Mouse (Mus musculus) kidney, embryonic 14.5 days (tissue): ENCODE measurements around the gene Nudt10. TPM values are rescaled to one million over a fixed set of nuclear protein-coding genes. Genes with fewer than 3 reads are reported as not detected.
"Not testable (repeated sequence)": the region's sequence is repeated elsewhere in the genome, so short reads cannot be mapped to it uniquely, and the experiment has no call there.

ENCODE experiments used
- ATAC-seq: fragments of 200-750 bp; cut with Nextera tagmentation; 2 replicates; pipeline ENCODE4 v1.8.0; 2017; ENCODE audit warnings: moderate number of reproducible peaks, mild to moderate bottlenecking, moderate TSS enrichment, moderate library complexity; ENCODE audit not compliant: low FRiP score, low TSS enrichment
- H3K27ac ChIP-seq: fragments of 300-500 bp; sonication (generic); 2 replicates; pipeline ENCODE4 v1.5.1; 2014; ENCODE audit warnings: low read depth, mild to moderate bottlenecking, low read length, moderate library complexity, mixed read lengths
- H3K27me3 ChIP-seq: fragments of 300-500 bp; sonication (generic); 2 replicates; pipeline ENCODE4 v1.6.1; 2014; ENCODE audit warnings: mild to moderate bottlenecking, low read length; ENCODE audit not compliant: control insufficient read depth, insufficient read depth
- H3K36me3 ChIP-seq: fragments of 300-500 bp; sonication (generic); 2 replicates; pipeline ENCODE4 v1.6.1; 2014; ENCODE audit warnings: low read length, mixed read lengths; ENCODE audit not compliant: control insufficient read depth, insufficient read depth
- H3K4me1 ChIP-seq: fragments of 300-500 bp; sonication (generic); 2 replicates; pipeline ENCODE4 v1.6.1; 2014; ENCODE audit warnings: low read length, mixed read lengths; ENCODE audit not compliant: control insufficient read depth, insufficient read depth
- H3K4me2 ChIP-seq: fragments of 300-500 bp; sonication (generic); replicated peaks from 2 replicates; pipeline ENCODE4 v1.6.1; 2014; ENCODE audit warnings: low read depth, mild to moderate bottlenecking, low read length
- H3K4me3 ChIP-seq: fragments of 300-500 bp; sonication (generic); 2 replicates; pipeline ENCODE4 v1.5.1; 2014; ENCODE audit warnings: mild to moderate bottlenecking, low read length
- H3K9ac ChIP-seq: fragments of 300-500 bp; sonication (generic); 2 replicates; pipeline ENCODE4 v1.6.1; 2014; ENCODE audit warnings: low read depth, mild to moderate bottlenecking, low read length, moderate library complexity
- H3K9me3 ChIP-seq: fragments of 300-500 bp; sonication (generic); 2 replicates; pipeline ENCODE4 v1.6.1; 2016; ENCODE audit warnings: low read length; ENCODE audit not compliant: control insufficient read depth
- WGBS: fragments of 180-500 bp; shearing (Covaris S2); extraction: QIAGEN DNeasy Blood & Tissue Kit; methylation state at CpG from one replicate; pipeline ENCODE4 v1.1.7; 2014; 5-methylcytosine and 5-hydroxymethylcytosine counted together
- polyA plus RNA-seq: library from polyadenylated mRNA; unstranded; fragments of >200 nt; fragmentation: Nextera tagmentation; extraction: Ambion mirVana; gene quantifications from 2 replicates; pipeline ENCODE4 v1.2.1, GENCODE M21; 2014

The Nudt10 gene
- 17.6 and 19.7 TPM in 2 replicates for polyA plus RNA-seq

GRCm38 (mm10) chrX:6172823-6173640, at the start of gene Nudt10:
Gene Nudt10, minus strand, starts transcription at chrX:6173015.
- not testable (repeated sequence) for H3K36me3 ChIP-seq, H3K4me1 ChIP-seq, H3K27ac ChIP-seq, H3K27me3 ChIP-seq, H3K9ac ChIP-seq, H3K9me3 ChIP-seq
- Histone ChIP-seq H3K4me3 (peak within 1 kb of the TSS; percentile 26), H3K4me2 (peak within 1 kb of the TSS; percentile 36)
- WGBS = 22% methylated on average over 8 of the region's 116 CpGs
- ATAC-seq = peak; percentile 89

DNA sequence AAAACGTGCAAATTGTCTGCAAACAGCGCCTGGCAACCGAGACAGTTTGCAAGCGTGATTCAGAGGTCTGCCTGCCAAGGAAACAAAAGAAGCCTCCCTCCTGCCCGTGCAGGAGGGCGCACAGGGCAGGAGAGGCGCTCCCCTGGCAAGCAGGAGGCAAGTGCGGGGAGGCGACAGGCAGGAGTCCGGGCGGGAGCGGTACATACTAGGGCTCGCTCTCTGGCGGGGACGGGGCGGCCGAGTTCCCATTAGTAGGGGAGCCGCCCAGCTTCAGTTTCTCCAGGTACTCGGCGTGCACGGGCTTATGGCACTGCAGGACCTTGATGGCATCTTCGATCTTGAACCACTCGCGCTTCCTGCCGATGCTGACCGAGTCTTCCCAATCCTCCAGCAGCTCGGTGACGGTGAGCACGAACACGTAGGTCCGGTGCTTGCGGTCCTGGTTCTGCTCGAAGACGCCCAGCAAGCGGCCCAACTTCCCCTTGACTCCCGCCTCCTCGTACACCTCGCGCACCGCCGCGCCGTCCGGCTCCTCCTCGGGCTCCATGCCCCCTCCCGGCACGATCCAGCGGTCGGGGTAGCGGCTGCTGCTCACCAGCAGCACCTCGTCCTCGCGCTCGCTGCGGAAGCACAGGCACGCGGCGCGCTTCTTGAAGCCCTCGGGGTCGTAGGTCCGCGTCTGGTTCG, 536 bp downstream of the Nudt10 start:
- H3K9me3 ChIP-seq, H3K27me3 ChIP-seq, H3K27ac ChIP-seq, H3K36me3 ChIP-seq, H3K4me1 ChIP-seq, H3K9ac ChIP-seq: not testable (repeated sequence)
- Histone ChIP-seq H3K4me2 (peak overlapping the region; percentile 36; the same call in 1 of the 2 replicates), H3K4me3 (peak overlapping the region; percentile 26; the same call in 1 of the 2 replicates)
- WGBS = 21% methylated on average over 12 of the region's 64 CpGs
- peak; percentile 65 for ATAC-seq

DNA sequence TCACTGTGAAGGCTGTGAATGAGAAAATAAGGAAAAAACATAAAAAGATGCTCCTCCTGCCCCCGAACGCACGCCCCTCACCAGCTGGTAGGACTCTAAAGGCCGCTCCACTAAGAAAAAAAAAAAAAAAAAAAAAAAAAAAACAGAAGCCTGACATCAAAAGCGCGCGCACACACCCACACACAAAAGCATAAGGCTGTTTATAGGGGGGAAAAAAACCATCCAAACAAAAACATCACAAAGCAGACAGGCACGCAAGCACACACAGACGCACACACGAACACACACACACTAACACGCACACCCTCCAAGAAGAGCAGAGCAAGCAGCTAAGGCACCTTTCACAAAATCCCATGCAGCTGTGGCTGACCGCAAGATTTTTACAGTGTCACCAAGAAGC, 1.1 kb downstream of the Nudt10 start:
- Histone ChIP-seq H3K4me1 (no peaks in the 10 kb centered on the region), H3K9ac (no peak overlapping the region), H3K4me3 (peak overlapping the region; percentile 26), H3K36me3 (no peaks in the 10 kb centered on the region), H3K9me3 (no peaks in the 10 kb centered on the region), H3K27me3 (no peaks in the 10 kb centered on the region), H3K27ac (no peak overlapping the region), H3K4me2 (peak overlapping the region; percentile 36)
- no peak for ATAC-seq
- whole genome bisulfite sequencing = 28% methylated on average over 11 of the region's 12 CpGs

Other genes with a start within 250 kb of the Nudt10 start
- gene Nudt11, start 125.6 kb downstream of the Nudt10 start, polyA plus RNA-seq = 7.7 and 8.1 TPM in 2 replicates
- gene AU022751, start 89.6 kb downstream of the Nudt10 start, polyA plus RNA-seq = not detected in 2 replicates
- gene Bmp15, start 147.7 kb upstream of the Nudt10 start, polyA plus RNA-seq = 0.06 and 0.15 TPM in 2 replicates
- gene Shroom4, start 226.8 kb upstream of the Nudt10 start, polyA plus RNA-seq = 5.1 and 9.3 TPM in 2 replicates